Mouse (Mus musculus) forelimb bud, embryonic 11.5 days (tissue): ENCODE data around the gene Tuft1.
"Not testable (repeated sequence)": the region's sequence is repeated elsewhere in the genome, so short reads cannot be mapped to it uniquely, and the experiment has no call there.

Source experiments
- DNase-seq: peaks from one replicate; pipeline ENCODE4 v3.0.0-alpha.2; 2012; ENCODE audit warnings: low read depth, low spot score

Tuft1 gene

DNA sequence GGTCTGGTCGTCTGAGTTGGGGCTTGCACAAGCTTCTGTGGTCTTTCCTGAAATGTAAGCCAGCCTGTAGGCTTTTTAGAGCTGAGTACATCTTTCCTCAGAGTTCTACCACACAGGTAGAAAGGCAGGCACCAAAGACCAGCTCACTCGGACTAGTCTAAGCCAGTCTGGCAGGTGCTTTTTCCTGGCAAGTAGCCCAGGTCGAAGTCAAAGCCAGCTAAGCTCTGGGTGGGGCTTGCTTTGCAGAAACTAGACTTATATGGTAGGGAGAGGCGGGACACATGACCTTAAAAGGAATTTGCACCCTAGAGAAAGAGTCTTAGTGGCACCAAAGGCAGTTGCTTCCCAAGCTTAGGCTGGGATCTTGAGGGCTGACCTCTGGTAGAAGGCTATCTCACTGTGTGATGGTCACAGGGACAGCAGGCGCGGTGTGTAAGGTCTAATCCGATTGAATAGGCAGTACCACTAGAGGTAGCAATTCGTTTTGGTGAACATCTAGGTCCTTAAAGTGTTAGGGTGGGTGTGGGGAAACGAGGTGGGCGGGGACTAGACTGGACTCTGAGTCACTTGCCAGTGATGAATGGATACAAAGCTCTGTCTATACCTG lies 573 bp upstream of the Tuft1 start:
- DNase-seq = not testable (repeated sequence)

DNA sequence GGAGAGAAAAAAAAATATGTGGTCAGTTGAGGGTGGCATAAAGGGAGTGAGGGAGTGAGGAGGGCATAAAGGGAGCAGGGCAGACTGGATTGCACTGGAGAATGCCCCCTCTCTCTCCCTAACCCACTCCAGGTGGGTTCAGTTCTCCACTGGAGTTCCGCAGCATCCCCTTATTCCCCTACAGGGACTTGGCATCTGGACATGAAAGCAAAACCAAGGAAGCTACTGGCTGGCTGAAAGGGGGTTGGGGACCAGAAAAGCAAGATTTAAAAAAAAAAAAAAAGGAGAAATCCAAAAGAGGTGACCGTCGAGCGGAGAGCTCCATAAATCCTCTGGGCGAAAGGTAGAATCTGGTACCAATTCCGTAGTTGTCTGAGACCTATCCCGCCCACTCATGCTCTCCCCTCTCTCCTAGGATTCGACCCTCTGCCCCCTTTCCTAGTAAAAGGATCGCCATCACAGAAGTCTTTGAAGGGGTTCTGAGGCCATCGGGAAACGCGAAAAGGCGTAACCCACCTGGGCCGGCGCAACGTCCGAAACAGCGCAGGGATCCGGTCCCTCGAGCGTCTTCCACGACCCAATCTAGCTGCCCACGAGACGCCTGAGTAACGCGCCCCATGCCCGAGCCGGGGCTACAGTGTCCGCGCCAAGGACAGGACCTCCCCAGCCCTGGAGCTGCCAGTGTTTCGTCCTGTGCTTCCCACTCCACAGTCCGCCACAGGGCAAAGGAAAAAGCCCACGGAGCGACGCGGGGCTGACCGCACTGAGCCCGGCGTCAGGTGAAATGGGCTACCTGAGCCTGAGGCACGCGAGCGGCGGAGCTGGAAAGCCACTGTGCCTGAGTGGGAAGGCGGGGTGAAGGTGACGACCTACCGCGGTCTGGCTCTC lies 576 bp downstream of the Tuft1 start:
- DNase-seq = not testable (repeated sequence)

DNA sequence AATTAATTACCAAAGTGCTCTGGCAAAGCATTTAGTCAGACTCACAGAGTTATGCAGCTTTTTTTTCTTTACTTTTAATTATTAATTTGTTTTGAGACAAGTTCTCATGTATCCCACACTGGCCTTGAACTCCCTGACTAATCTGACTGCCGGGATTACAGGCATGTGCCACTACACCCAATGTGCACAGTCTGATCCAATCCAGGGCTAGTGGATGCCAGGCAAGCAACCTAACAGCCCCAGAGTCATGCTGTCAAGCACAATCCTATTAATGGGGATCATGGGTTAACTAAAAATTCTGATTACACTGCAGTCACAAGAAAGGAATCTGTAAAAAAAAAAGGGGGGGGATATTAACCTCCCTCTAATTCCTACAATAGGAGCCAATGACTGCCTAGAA lies 4.7 kb downstream of the Tuft1 start:
- not testable (repeated sequence) for DNase-seq

DNA sequence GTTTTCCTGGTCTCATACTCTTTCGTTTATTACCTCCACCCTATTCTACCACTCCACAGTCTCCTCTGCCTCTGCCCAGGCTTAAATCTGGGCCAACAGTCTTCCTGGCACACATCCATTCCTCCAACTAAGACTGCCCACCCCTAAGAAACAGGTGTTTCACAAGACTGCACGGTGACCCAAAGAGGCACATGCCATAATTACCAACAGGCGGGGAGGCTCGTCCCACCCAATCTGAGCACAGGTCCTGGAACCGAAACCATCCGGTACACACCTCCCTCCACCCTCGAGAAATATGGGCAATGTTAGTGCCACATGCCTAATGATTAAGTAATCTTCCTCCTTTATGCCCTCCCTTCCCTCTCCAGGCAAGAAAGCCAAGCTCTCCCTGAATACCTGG lies 8.3 kb downstream of the Tuft1 start:
- DNase-seq = no peak

DNA sequence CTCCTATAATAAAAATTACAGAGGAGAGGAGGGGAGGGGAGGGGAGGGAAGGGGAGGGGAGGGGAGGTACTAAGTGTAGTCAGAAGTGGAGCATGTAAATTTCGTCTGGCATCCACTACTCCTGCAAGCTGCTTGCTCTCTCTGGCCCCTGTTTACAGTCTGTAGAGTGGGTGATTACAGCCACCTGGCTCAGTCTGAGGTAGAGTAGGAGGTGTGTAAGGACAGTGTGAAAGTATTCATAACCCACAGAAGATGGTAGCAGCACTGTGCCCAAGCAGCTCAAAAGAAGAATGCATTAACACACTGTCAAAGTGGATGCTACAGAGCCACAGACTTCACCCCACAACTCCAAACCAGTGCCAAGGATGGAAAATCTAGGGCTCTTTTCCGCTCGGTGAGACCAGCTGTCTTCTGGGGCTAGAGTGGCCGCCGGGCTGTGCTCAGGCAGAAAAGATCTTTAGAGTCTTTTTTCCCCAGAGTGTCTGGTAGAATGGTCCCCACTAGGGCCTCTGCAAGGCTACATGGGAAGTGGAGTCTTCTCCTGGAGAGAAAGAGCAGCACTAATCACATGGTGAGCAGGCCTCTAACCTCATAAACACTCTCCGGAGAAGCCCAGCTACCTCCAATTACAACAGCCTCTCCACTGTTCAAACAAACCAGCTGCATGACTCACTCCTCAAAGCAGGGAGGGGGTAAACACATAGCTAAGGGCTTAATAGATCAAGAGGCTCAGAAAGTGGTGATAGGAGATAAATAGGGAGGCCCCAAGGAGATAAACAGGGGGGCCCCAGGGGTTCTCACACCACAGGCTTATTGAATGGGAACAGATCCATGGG lies 9.7 kb downstream of the Tuft1 start:
- peak; percentile 58 for DNase-seq

DNA sequence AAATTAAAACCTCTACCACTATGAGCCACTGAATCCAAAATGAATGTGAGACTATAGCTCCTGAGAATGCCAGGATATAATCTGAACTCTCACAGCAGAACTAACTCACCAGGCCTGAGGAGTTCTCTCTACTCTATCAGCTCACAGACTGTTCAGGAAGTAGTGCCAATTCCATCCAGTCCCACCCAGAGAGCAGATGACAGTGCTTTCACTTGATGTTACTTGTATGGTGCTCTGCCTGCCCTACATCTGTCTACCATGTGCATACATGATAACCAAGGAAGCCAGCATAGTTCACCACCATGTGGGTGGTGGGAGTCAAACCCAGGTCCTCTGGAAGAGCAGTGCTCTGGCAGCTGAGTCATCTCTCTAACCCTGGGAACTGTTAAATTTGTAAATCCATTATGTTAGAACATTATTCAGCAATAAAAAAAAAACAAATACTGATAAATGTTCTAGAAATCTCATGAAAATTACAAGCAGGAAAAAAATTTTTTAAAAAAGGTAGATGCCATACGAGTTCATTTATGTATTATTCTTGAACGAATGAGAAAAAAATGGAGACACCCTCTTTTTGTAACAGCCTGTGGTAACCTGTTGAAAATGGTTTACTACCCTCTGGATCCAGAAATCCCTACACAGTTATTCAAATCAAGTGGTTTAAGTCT lies 16.0 kb downstream of the Tuft1 start, which contains the start of gene Gm10972:
Gene Gm10972, plus strand, starts transcription at position 618 of the 668 bp plus-strand sequence.
- not testable (repeated sequence) for DNase-seq

DNA sequence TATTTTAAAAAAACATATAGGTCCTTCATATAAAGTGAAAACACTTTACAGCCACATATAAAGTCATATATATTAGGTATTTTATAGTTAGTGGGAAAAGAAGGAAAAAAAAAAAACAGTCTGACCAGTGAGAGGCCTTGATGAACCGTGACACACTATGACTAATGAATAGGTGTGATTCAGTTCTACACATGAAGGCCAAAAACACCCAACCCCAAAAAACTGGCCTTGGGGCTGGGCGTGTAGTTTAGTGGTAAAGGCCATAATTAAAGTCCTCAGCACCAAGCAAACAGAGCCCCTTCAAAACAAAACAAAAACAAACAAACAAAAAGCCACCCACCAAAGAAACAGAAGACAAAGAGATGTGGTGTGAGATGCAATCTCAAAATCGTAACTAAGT lies 28.8 kb downstream of the Tuft1 start:
- no peak for DNase-seq

DNA sequence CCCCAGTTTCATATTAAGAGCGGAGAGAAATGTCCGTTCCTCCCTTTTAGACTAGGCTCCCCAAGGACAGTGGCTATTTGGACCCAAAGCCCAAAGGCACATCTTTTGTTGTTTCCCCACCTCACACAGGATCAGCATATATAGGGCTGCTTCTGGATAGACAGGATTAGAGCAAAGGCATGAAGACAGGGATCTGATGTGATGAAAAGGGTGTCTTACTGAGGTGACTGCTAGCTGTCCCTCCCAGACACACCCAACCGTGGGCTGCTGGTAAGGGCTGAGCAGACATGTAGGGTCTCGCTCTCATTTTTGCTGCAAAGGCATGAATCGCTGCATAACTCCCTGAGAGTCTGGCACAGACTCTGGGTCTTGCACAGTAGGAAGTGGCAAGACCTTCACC lies 30.0 kb downstream of the Tuft1 start:
- no peak for DNase-seq

DNA sequence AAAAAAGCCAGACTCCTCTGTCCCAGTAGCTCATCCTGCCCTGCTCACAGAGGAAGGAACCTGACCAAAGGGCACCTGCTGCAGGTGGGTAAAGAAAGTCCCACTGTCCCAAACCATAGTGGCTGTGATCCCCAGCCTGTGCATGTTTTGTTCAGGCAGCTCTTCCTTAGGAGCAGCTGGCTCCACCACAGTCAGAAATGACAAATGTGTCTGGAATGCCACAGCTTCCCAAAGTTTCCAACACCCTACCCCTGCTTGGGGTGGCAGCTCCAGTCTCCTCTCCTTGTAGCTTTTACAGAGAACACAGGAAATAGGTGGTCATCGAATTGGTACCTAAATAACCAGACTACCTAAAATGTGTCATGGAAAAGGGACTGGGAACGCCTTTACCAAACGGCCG lies 34.4 kb downstream of the Tuft1 start:
- DNase-seq = no peak

DNA sequence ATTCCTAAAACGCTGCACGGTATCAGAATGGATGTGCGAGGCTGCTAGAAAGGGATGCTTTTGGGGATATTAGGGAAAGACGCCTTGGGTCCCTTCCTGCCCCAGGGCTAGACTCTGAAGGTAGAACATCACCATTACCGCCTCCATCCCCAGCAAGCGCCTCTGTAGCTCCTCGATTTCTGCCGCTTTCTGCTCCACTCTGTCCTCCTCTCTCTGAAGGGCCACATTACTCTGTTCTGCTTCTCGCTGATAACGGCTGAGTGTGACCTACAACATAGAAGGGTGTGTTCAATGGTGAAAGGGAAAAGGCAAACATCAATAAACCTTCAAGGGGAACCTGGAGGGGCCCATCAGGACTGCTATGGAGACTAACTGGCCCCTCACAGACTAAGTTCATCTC lies 36.1 kb downstream of the Tuft1 start:
- DNase-seq = no peak

DNA sequence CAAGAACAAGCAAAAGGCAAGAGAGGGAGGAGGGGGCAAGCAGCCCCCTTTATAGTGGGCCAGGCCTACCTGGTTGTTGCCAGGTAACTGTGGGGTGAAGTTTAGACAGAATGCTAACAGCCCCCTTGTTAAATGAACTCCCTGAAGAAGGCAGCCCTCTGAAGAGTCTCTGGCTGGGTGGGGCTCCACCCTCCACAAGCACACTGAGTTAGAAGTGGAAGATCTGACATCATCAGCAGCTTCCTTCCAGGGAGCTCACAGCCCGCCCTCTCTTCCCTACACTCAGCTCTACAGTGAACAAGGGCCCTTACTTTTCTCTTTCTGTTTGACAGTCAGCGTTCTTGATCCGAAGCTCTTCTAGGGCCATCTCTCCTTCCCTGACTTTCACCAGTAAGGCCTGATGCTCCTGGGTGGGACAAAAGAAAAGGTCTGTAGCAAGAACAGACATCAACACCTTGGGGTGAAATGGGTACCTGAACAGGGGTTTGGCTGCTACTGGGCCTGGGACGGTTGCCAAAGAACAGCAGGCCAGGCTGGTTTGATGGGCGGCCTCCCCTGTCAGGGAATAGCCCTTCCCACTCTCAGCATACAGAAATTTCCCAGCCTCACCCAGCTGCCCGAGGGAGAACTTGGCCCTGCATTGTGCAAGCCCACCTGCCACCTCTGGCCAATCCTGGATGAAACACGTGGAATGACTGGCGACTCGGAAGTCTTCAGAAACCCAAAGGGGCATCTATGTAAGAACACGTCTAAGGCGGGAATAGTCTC lies 36.7 kb downstream of the Tuft1 start:
- no peak for DNase-seq

DNA sequence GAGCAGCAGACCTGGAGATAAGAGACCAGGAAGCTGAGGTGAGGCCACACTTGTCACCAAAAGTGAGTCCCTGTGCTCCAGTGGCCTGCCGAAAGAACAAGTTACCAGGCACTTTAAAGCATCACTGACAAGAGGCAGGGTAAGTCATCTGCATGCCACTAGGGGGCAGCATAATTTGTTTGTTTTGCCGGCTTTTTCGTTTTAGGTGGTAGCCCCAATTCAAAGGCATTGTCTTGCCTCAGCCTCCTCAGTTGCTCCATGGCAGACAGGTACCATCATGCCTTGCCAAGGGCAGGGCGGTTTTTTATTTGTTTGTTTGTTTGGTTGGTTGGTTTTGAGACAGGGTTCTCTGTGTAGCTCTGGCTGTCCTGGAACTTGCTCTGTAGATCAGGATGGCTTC lies 42.0 kb downstream of the Tuft1 start:
- peak; percentile 21 for DNase-seq

DNA sequence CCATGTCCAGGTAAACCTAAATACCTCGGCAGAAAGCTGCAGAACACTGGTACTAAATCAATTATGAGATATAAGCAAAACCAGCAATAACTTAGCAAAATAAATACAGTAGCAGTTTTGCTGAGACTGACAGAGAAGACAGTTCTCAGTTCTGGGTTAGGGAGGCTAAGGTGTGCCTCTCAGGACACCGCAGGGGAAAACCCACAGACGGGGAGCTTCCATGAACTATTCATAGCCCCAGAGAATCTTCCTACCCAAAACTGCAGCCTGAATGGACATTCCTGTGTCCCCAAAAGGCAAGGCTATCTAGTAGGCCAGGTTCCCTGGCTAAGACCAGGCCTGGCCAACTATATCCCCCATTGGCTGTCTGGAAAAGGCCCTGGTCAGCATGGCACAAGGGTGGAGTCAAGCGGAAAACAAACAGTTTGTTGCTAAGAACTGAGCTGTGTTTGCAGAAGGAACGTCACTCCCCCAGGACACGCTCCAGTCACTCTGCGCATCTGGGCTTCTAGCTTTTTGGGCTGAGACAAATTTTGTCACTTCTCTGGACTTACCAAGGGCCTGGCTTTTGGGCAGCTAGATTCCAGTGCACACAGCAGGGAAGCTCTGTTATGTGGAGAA lies 45.3 kb downstream of the Tuft1 start:
- DNase-seq = no peak

DNA sequence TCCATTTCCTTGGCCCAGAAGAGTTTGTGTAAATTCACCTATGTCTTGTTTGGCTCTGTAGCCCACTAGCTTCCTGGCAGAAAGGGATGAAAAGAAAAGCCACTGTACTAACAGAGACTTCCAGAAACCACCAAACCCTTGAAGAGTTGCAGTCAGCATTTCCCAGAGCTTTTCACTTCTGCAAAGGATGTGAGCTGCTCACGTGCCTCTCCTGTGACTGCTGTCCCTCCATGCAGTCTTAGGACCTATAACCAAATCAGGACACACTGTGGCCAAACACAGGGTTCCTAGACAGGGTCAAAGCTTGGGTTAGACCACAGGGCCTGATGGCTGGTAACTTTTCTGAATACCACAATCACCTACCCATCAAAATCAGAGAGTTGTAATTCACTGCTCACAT lies 46.4 kb downstream of the Tuft1 start:
- DNase-seq = no peak

DNA sequence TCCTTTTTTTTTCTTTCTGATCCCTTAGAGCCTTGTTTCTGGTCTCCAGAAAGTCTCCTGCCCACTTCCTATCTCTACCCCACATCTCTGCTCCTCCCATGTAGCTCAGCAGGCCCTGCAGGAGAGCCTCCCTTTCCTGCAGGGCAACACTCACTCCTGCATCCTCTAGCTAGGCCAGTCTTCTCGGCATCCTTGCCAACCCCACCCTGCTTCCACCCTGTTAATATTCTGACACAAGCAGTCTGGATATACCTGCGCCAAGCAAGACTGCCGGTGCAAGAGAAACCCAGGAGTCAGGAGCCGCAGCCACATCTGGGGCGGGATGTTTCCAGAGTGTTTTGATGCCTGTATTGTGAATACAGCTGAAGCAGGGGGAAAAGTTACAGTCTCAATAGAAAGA lies 46.8 kb downstream of the Tuft1 start:
- DNase-seq = no peak

DNA sequence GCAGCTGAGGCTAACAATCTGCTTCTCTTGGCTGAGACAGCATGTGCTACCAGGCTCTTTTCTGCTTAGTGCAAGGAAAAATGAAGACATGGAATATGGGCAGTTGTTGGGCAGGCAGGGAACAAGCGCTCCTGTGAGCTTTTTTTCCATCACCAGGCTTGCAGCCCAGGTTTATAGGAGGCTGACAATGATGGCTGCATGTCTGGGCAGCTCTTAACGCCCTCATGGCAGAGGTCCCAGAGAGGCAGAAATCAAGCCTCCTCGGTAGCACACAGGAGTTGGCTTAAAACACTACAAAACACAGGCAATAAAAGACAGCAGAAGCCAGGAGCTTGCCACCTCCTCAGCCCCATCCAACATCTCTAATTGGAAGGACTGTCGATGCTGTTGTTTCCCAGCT lies 47.3 kb downstream of the Tuft1 start:
- DNase-seq = no peak

DNA sequence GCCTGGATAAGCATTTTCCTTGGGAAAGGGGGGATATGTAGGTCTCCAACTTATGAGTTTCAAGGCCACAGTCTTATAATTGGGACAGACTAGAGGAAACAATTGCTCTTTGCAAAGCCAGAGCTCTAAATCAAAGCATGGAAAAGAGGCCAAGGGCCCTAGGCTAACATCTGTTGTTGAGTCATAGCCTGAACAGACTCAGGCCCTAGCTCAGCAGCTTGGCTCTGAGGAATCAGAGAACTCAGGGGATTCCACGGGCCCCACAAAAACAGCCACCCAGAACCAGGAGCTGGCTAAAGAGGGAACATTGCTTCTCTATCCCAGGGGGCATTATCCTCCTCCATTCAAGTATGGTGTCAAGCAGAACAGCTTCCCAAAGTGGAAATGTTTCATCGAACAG lies 48.1 kb downstream of the Tuft1 start:
- no peak for DNase-seq

DNA sequence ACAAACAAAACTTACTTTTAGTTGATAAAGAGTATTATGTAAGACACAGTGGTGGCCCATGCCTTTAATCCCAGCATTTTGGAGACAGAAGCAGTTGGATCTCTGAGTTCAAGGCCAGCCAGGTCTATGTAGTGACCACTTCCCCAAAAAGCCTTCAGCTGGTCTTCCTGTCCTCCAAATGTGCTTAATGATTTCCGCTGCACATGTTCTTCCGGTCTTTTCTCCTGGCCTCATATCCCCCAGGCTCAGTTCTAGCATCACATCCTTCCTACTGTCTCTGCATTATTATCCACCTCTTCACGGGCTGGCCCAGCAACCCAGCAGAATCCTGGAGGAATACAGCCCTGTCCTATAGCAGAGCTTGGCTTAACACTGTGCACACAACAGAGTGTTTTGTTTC lies 49.1 kb downstream of the Tuft1 start:
- no peak for DNase-seq

DNA sequence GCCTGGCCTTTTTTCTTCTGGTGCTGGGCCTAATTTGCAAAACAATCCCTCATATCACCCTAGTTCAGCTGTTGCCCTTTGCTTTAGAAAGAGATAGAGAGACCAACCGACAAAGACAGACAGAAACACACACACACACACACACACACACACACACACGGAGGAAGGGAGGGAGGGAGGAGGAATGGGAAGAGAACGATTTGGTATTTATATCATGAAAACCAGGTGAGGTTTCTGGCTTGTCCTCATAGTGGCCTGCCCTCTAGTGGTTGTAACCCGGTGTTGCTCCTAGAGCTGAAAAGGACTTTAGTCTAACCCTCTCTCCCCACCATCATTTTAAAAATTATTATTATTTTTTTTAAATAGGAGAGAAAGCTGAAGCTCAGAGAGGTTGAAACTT lies 56.7 kb downstream of the Tuft1 start:
- peak; percentile 47 for DNase-seq

DNA sequence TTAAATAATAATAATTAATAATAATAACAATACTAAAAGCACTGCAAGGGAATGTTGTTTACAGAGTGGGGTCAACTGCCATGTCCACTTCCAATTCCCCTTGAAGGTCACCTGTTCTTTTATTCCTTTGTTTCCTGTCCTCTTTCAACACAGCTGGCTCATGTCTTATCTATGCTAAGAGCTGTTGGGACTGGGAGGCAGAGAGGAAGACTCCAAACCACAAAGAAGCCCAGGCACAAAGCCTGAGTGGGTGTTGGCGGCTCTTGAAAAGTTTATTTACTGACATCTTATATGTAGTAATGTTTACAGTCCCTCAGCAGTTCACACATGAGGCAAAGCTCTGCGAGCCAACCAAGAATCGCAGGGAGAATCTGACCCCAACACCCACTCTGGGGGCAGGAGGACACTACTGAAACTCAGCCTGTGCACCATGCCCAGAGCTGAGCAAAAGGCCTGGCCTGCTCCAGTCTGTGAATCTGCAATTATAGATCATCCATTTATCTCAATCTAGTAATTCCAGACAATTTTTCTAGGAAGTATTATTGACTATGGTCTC lies 61.4 kb downstream of the Tuft1 start:
- no peak for DNase-seq
